Mouse (Mus musculus) CH12.LX (cell line): ENCODE measurements around the gene Slc12a5. TPM values are rescaled to one million over a fixed set of nuclear protein-coding genes. Genes with fewer than 3 reads are reported as not detected.

Experiments
- DNase-seq: peaks from one replicate; pipeline ENCODE4 v3.0.0-alpha.2; 2013; ENCODE audit errors: extremely low read depth
- H3K27ac ChIP-seq: 2 replicates; pipeline ENCODE4 v1.5.1; 2012; ENCODE audit warnings: low read depth, mild to moderate bottlenecking, control low read depth, moderate library complexity; ENCODE audit not compliant: insufficient read depth
- H3K27me3 ChIP-seq: replicated peaks from 2 replicates; pipeline ENCODE3; 2012; ENCODE audit warnings: inconsistent platforms
- H3K36me3 ChIP-seq, 2 experiments: replicated peaks in 1 of 2; 2 replicates each; pipeline versions ENCODE3 to v1.6.1; 2012; ENCODE audit warnings: inconsistent platforms in 1 of 2, low read length in 1 of 2, mild to moderate bottlenecking in 1 of 2, mixed read lengths in 1 of 2, moderate library complexity in 1 of 2; ENCODE audit not compliant: control insufficient read depth in 1 of 2, insufficient read depth in 1 of 2
- H3K4me1 ChIP-seq, 2 experiments: 2 replicates each; pipeline ENCODE4 v1.6.1; 2012; ENCODE audit warnings: inconsistent platforms in 1 of 2, moderate library complexity in 1 of 2; ENCODE audit not compliant: insufficient read depth in 2 of 2, control insufficient read depth in 1 of 2
- H3K4me2 ChIP-seq: 2 replicates; pipeline ENCODE4 v1.6.1; 2012; ENCODE audit warnings: low read depth, mild to moderate bottlenecking, control low read depth; ENCODE audit not compliant: poor library complexity, insufficient read depth, severe bottlenecking
- H3K4me3 ChIP-seq, 3 experiments: fragments of 150-350 bp in 1 of 3; sonication (generic) in 1 of 3; replicated peaks in 1 of 3; 2 replicates each; pipeline versions ENCODE3 to v1.5.1; 2011 to 2012; ENCODE audit warnings: low read depth in 2 of 3, low read length in 2 of 3, mild to moderate bottlenecking in 2 of 3, moderate library complexity in 2 of 3, control low read depth in 1 of 3, improper control_type of control experiment in 1 of 3, inconsistent platforms in 1 of 3, mixed read lengths in 1 of 3; ENCODE audit not compliant: poor library complexity in 1 of 3
- H3K79me2 ChIP-seq: replicated peaks from 2 replicates; pipeline ENCODE4 v1.6.1; 2012; ENCODE audit warnings: mild to moderate bottlenecking, moderate library complexity; ENCODE audit not compliant: control insufficient read depth, poor library complexity, insufficient read depth, severe bottlenecking; ENCODE audit errors: extremely low read depth
- H3K9ac ChIP-seq: 2 replicates; pipeline ENCODE4 v1.6.1; 2012; ENCODE audit warnings: low read depth, mild to moderate bottlenecking, control low read depth, moderate library complexity; ENCODE audit not compliant: insufficient read depth
- H3K9me3 ChIP-seq: replicated peaks from 2 replicates; pipeline ENCODE3; 2012; ENCODE audit warnings: low read length, inconsistent platforms, mixed read lengths
- CTCF ChIP-seq, 2 experiments: IDR thresholded peaks in 1 of 2; conservative IDR thresholded peaks in 1 of 2; 2 replicates each; pipeline ENCODE4 v1.5.1; 2011 to 2012; ENCODE audit warnings: low read depth in 2 of 2, low read length in 2 of 2, improper control_type of control experiment in 1 of 2, inconsistent platforms in 1 of 2, mild to moderate bottlenecking in 1 of 2, moderate library complexity in 1 of 2
- ELF1 ChIP-seq: IDR thresholded peaks from 2 replicates; pipeline ENCODE4 v1.6.1; 2014; ENCODE audit warnings: low read depth, mild to moderate bottlenecking, inconsistent platforms, low read length, improper control_type of control experiment
- ETS1 ChIP-seq: conservative IDR thresholded peaks from 2 replicates; pipeline ENCODE4 v1.6.1; 2012; ENCODE audit warnings: low read depth, mild to moderate bottlenecking, inconsistent platforms, low read length, improper control_type of control experiment, moderate library complexity
- IRF4 ChIP-seq: IDR thresholded peaks from 2 replicates; pipeline ENCODE4 v1.6.1; 2014; ENCODE audit warnings: low read depth, mild to moderate bottlenecking, inconsistent platforms, low read length, improper control_type of control experiment
- JUN ChIP-seq: IDR thresholded peaks from 2 replicates; pipeline ENCODE4 v1.6.1; 2011; ENCODE audit warnings: low read depth, mild to moderate bottlenecking, low read length, improper control_type of control experiment, moderate library complexity; ENCODE audit not compliant: insufficient read depth
- MXI1 ChIP-seq: IDR thresholded peaks from 2 replicates; pipeline ENCODE4 v1.6.1; 2011; ENCODE audit warnings: mild to moderate bottlenecking, low read depth, low read length, improper control_type of control experiment
- NRF1 ChIP-seq: IDR thresholded peaks from 2 replicates; pipeline ENCODE4 v1.6.1; 2014; ENCODE audit warnings: low read depth, mild to moderate bottlenecking, inconsistent platforms, low read length, improper control_type of control experiment, moderate library complexity
- PAX5 ChIP-seq: IDR thresholded peaks from 2 replicates; pipeline ENCODE4 v1.6.1; 2012; ENCODE audit warnings: low read length, inconsistent platforms, mixed read lengths
- POLR2A ChIP-seq: IDR thresholded peaks from 2 replicates; pipeline ENCODE4 v1.6.1; 2011; ENCODE audit warnings: low read depth, mild to moderate bottlenecking, improper control_type of control experiment, low read length
- RAD21 ChIP-seq: IDR thresholded peaks from 2 replicates; pipeline ENCODE4 v1.6.1; 2011; ENCODE audit warnings: low read depth, mild to moderate bottlenecking, low read length, improper control_type of control experiment, moderate library complexity
- SIN3A ChIP-seq: IDR thresholded peaks from 2 replicates; pipeline ENCODE4 v1.6.1; 2012; ENCODE audit warnings: low read length, improper control_type of control experiment, inconsistent platforms
- SMC3 ChIP-seq: IDR thresholded peaks from 2 replicates; pipeline ENCODE4 v1.6.1; 2011; ENCODE audit warnings: low read depth, low read length, improper control_type of control experiment
- TCF12 ChIP-seq: IDR thresholded peaks from 2 replicates; pipeline ENCODE4 v1.6.1; 2014; ENCODE audit warnings: low read depth, mild to moderate bottlenecking, inconsistent platforms, low read length, improper control_type of control experiment
- ZKSCAN1 ChIP-seq: IDR thresholded peaks from 2 replicates; pipeline ENCODE4 v1.6.1; 2012; ENCODE audit warnings: low read depth, inconsistent platforms, low read length, improper control_type of control experiment, borderline replicate concordance
- ZMIZ1 ChIP-seq: IDR thresholded peaks from 2 replicates; pipeline ENCODE4 v1.6.1; 2012; ENCODE audit warnings: low read depth, mild to moderate bottlenecking, inconsistent platforms, low read length, improper control_type of control experiment
- dilution Hi-C: fragments of 300-500 bp; cut with MboI; formaldehyde crosslinking; loops from 2 replicates; pipeline ENCODE4 v1.14.3; 2020; ENCODE audit warnings: low sequenced_read_pairs; ENCODE audit not compliant: extremely low pct_unique_long_range_greater_than_20kb, extremely low pct_ligation_motif_present
- in situ Hi-C: fragments of 300-500 bp; cut with MboI; formaldehyde crosslinking; loops from 3 replicates; pipeline ENCODE4 v1.14.3; 2019; ENCODE audit warnings: low sequenced_read_pairs, low pct_ligation_motif_present, low pct_unique_long_range_greater_than_20kb, mixed read lengths
- polyA plus RNA-seq: library from polyadenylated mRNA; unstranded; fragments of >175 nt; gene quantifications from 2 replicates; pipeline ENCODE4 v1.2.1, GENCODE M21; 2012; ENCODE audit warnings: low read depth; ENCODE audit not compliant: insufficient read length
- total RNA-seq, 2 experiments: library from RNA; depleted of rRNA; stranded (reverse); fragments of 300-350 nt in 1 of 2; fragments of >200 nt in 1 of 2; gene quantifications; 2 replicates each; pipeline ENCODE4 v1.2.3; 2012 to 2014

The Slc12a5 gene
- total and polyA plus RNA-seq, 3 experiments, result 0.05 to 0.83 (median 0.30) TPM

DNA sequence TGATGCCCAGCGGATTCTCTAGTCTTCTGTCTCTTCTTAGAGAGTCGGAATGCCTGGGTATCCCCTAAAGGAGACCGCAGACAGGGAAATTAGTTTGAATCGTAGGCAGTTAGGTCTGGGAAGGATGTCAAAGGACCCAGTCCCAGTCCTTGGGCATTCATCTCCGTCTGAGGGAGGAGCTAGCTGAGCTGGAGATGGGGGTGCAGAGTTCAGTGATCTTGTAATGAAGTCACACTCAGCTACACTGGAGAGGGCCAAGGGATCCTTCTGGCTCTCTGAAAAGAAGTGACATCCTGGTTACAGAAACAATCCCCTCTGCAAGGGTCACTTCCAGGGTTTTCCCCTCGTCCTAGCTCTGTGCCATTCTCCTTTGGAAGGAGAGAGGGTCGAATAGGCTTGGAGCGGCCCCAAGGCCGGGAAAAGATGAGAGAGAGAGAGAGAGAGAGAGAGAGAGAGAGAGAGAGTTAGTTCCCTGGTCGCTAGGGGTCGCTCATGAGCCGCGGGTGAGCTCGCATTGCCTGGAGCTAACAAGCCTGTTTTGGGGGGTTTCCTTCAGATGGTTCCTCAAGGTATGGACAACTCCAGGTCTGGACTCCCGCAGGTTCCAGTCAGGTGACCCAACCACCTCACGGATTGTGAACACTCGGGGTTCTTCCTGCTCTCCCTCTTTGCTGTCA is 1.0 kb downstream of the Slc12a5 start:
- Histone ChIP-seq H3K9ac (no peak overlapping the region), H3K27ac (no peak overlapping the region), H3K79me2 (no peaks in the 10 kb centered on the region), H3K4me3 (no peak overlapping the region), H3K27me3 (peaks cover 55% of the 10 kb centered on the region), H3K4me2 (peak overlapping the region; percentile 17; the same call in 1 of the 2 replicates), H3K36me3 (no peaks in the 10 kb centered on the region), H3K4me1 (peaks cover 9 to 23% of the 10 kb centered on the region in 2 experiments), H3K9me3 (peaks cover 12% of the 10 kb centered on the region)
- dilution Hi-C loops (no loop called here), in situ Hi-C loops (loop anchor here (5.0 kb wide), 1 partner anchor 106 kb away; no protein-coding TSS in a partner anchor)
- TF ChIP-seq SMC3 (peak; percentile 60), NRF1 (no peak), ZKSCAN1 (no peak), MXI1 (no peak), POLR2A (no peak), CTCF (conservative IDR thresholded peaks at IDR 0.05 in 1 of 2, IDR thresholded peaks at IDR 0.05 in 1 of 2; ENCODE audit: low read depth in 2 of 2, low read length in 2 of 2) (peak; percentile 80 to 83), PAX5 (no peak), JUN (no peak), SIN3A (peak; percentile 37; the same call in 1 of the 2 replicates), ETS1 (no peak), RAD21 (peak; percentile 79), IRF4 (0 out of 2 replicates have a peak, but pooled peaks have one; percentile 23), ZMIZ1 (no peak)
- peak; percentile 54 for DNase-seq

DNA sequence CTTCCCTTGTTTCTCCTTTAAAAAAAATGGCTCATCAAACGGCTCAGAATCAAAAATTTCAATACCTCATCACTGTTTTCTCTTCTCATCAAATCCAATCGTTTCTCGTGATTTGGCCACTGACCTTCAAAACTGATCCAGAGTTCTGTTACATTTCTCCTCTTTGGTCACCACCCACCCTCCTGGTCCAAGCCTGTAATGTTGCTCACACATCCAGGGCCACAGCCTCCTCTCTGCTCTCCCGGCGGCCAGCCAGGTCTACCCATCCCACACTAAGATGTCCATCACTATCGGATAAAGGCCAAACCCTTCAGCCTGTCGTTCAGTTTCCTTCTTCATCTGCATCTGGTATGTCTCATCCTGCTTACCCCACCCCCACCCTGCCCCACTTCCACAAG is 1.6 kb downstream of the Slc12a5 start:
- TF ChIP-seq ZMIZ1 (no peak), ELF1 (no peak), TCF12 (no peak)
- TF ChIP-seq, all 38 proteins: peak for 0
- Histone ChIP-seq H3K4me2 (no peak overlapping the region), H3K36me3 (no peaks in the 10 kb centered on the region), H3K9me3 (peaks cover 12% of the 10 kb centered on the region), H3K27me3 (peaks cover 52% of the 10 kb centered on the region), H3K4me3 (no peak overlapping the region), H3K79me2 (no peaks in the 10 kb centered on the region), H3K4me1 (peaks cover 4 to 18% of the 10 kb centered on the region in 2 experiments; a peak in 3 of 4 replicates), H3K9ac (no peak overlapping the region), H3K27ac (no peak overlapping the region)
- DNase-seq, result no peak
- dilution Hi-C loops (no loop called here), in situ Hi-C loops (loop anchor here (5.0 kb wide), 1 partner anchor 105 kb away; no protein-coding TSS in a partner anchor)
